Mouse (Mus musculus): ENCODE measurements around the gene Srsf11.

DNA sequence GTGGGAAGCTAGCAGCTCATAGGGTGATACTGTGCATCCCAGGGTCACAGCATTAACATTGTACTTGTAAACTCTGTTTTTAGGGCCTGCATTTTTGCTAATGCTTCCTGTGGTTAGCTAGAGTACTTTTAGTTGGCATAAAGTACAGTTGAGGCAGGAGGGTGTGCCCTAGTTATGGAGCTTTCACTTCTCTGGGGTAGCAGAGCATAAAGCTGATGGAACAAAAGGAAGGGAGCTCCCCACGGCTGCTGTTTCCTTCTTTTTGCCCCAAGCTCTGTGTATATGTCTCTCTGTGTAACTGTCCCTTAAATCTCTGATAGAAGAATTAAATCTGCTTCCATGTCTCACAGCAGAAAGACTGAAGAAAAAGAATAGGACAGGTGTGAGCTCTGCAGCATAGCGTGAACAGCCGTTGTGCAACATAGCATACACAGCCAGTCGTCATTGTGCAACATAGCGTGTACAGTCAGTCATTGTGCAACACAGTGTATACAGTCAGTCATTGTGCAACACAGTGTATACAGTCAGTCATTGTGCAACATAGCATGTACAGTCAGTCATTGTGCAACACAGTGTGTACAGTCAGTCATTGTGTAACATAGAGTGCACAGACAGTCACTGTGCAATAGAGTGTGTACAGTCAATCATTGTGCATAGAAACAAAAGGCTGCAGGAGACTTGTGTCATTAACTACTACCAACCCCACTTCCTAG, 25.5 kb upstream of the Srsf11 start:
- no peak for TF ChIP-seq CTCF (IDR thresholded peaks at IDR 0.05; ENCODE audit: insufficient read depth, low read length)
- no peak for TF ChIP-seq POLR2A (IDR thresholded peaks at IDR 0.05; ENCODE audit: borderline replicate concordance, extremely low read depth, low read depth, low read length)

Data from lung, adult 2 months (tissue).